Mouse (Mus musculus) kidney, adult 2 months (tissue): ENCODE results near the gene Nelfcd.

Experiments used
- CTCF ChIP-seq: fragments of 200-500 bp; conservative IDR thresholded peaks from 2 replicates; pipeline ENCODE4 v1.5.1; 2011; ENCODE audit warnings: low read depth, mild to moderate bottlenecking, control low read depth, low read length, moderate library complexity, mixed read lengths; ENCODE audit not compliant: insufficient read depth, insufficient read length
- POLR2A ChIP-seq: fragments of 200-500 bp; IDR thresholded peaks from one replicate; pipeline ENCODE4 v1.6.1; 2011; ENCODE audit warnings: low read depth, low read length, control low read depth

DNA sequence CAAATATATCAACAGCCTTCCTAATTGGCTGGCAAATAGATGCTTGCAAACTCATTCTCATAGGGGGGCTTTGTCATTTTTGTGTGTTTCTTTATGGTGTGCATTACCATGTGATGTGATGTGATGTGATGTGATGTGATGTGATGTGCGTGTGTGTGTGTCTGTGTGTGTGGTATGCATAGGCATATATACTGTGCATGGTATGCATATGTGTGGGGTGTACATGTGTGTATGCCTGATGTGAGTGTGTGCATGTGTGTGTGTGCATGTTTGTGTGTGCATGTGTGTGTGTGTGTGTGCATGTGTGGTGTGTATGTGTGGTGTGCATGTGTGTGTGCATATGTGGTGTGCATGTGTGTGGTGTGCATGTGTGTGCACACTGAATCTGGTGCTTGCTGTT, 18.5 kb upstream of the Nelfcd start:
- TF ChIP-seq CTCF (no peak), POLR2A (no peak)
